8 mouse cellular contexts compared by ENCODE assay signal in genomic region chr17:6743039-6743575, GRCm38 (mm10). TPM values are rescaled to one million over a fixed set of nuclear protein-coding genes. Genes with fewer than 3 reads are reported as not detected.
DNase-seq lines count a peak whose midpoint lies in the region; ATAC-seq lines count a peak whose summit lies in the region.
"Had no signal": no experiment of that assay in that cellular context is flagged by ENCODE, and none has a peak within 500 bp of the region (broad histone marks: within the 10 kb centered on the region; RNA-seq: fewer than 3 reads in every experiment).

No protein-coding gene starts in this region.

- H3K36me3 ChIP-seq in intestine, embryonic 14.5 days (ENCODE audit: control insufficient read depth, insufficient read depth, low read length): peaks cover 44% of the 10 kb centered on the region

- no peaks in the 10 kb centered on the region for H3K27me3 ChIP-seq in intestine, embryonic 14.5 days (replicated peaks; ENCODE audit: control insufficient read depth, insufficient read depth, low read length)

- WGBS in intestine, embryonic 14.5 days: 85% methylated on average over 11 of the region's 11 CpGs

- peaks cover 20% of the 10 kb centered on the region for H3K4me1 ChIP-seq in intestine, embryonic 14.5 days (replicated peaks; ENCODE audit: control insufficient read depth, insufficient read depth, low read length)

- no peak overlapping the region for H3K9ac ChIP-seq in intestine, embryonic 14.5 days (ENCODE audit: low read length)

- no peak overlapping the region for H3K4me2 ChIP-seq in intestine, embryonic 14.5 days (ENCODE audit: low read length)

- no peak overlapping the region for H3K4me3 ChIP-seq in intestine, embryonic 14.5 days (ENCODE audit: low read depth, low read length)

- H3K9me3 ChIP-seq in intestine, embryonic 14.5 days (ENCODE audit: control insufficient read depth, low read length): no peaks in the 10 kb centered on the region

- peak overlapping the region; percentile 8; the same call in 1 of the 2 replicates for H3K27ac ChIP-seq in intestine, embryonic 14.5 days (ENCODE audit: low read depth)

- peak; percentile 6 for DNase-seq in kidney, adult 18-20 months
- no peak for DNase-seq in kidney, postnatal 25 days
- peak; percentile 48 for DNase-seq in thymus, postnatal 0 days (ENCODE audit: low spot score)
- no peak for DNase-seq in thymus, postnatal 4 days
- DNase-seq in intestine, embryonic 14.5 days (ENCODE audit: low spot score): peak; percentile 45
- no peak for DNase-seq in adrenal gland, postnatal 14 days
- DNase-seq in left cerebral cortex, adult 9 months (ENCODE audit: low spot score in 2 of 2): no peak
- DNase-seq: right cerebral cortex, postnatal 14 days had no signal

- no peak for ATAC-seq in intestine, embryonic 14.5 days (replicated peaks; ENCODE audit: low FRiP score, low TSS enrichment, low read depth)

RNA-seq across cellular contexts. Expression of gene Ezr, which starts 39.5 kb away (rescaled TPM):
- 385 and 387 TPM in 2 replicates for polyA plus RNA-seq in thymus, postnatal 0 days (2015; fragmentation: Nextera tagmentation; extraction: Ambion mirVana)
- 159 and 176 TPM in 2 replicates for polyA plus RNA-seq in intestine, embryonic 14.5 days (2014; fragmentation: Nextera tagmentation; extraction: Ambion mirVana)
- total RNA-seq in adrenal gland, postnatal 14 days (2021): 23.6 and 30.5 TPM in 2 replicates

Comparison
In these comparisons a context has a peak if more than half of its experiments do, and no peak if none do; other contexts are left out.
1. DNase-seq: peak in kidney, adult 18-20 months (single experiment), thymus, postnatal 0 days (single experiment) and intestine, embryonic 14.5 days (single experiment); none in kidney, postnatal 25 days (0 of 2), thymus, postnatal 4 days (single experiment), adrenal gland, postnatal 14 days (single experiment) and left cerebral cortex, adult 9 months (0 of 2).